Mouse (Mus musculus) forebrain, embryonic 12.5 days (tissue): ENCODE measurements around the gene Itsn2. TPM values are rescaled to one million over a fixed set of nuclear protein-coding genes. Genes with fewer than 3 reads are reported as not detected.
"Not testable (repeated sequence)": the region's sequence is repeated elsewhere in the genome, so short reads cannot be mapped to it uniquely, and the experiment has no call there.

ENCODE experiments used
- ATAC-seq: fragments of 200-750 bp; cut with Nextera tagmentation; 2 replicates; pipeline ENCODE4 v1.8.0; 2017; ENCODE audit warnings: moderate TSS enrichment; ENCODE audit not compliant: low FRiP score
- H3K27ac ChIP-seq: fragments of 300-500 bp; sonication (generic); 2 replicates; pipeline ENCODE4 v1.5.1; 2016; ENCODE audit warnings: mild to moderate bottlenecking
- H3K27me3 ChIP-seq: fragments of 300-500 bp; sonication (generic); 2 replicates; pipeline ENCODE4 v1.6.1; 2016; ENCODE audit warnings: mild to moderate bottlenecking
- H3K36me3 ChIP-seq: fragments of 300-500 bp; sonication (generic); replicated peaks from 2 replicates; pipeline ENCODE4 v1.6.1; 2016; ENCODE audit warnings: mild to moderate bottlenecking
- H3K4me1 ChIP-seq: fragments of 300-500 bp; sonication (generic); 2 replicates; pipeline ENCODE4 v1.6.1; 2016
- H3K4me2 ChIP-seq: fragments of 300-500 bp; sonication (generic); 2 replicates; pipeline ENCODE4 v1.6.1; 2016; ENCODE audit warnings: mild to moderate bottlenecking, moderate library complexity
- H3K4me3 ChIP-seq: fragments of 300-500 bp; sonication (generic); replicated peaks from 2 replicates; pipeline ENCODE4 v1.5.1; 2016; ENCODE audit warnings: mild to moderate bottlenecking
- H3K9ac ChIP-seq: fragments of 300-500 bp; sonication (generic); 2 replicates; pipeline ENCODE4 v1.6.1; 2016; ENCODE audit warnings: mild to moderate bottlenecking
- H3K9me3 ChIP-seq: fragments of 300-500 bp; sonication (generic); 2 replicates; pipeline ENCODE4 v1.6.1; 2016
- WGBS: fragments of 180-500 bp; shearing (Covaris S2); methylation state at CpG from one replicate; pipeline ENCODE4 v1.1.7; 2016; 5-methylcytosine and 5-hydroxymethylcytosine counted together
- polyA plus RNA-seq: library from polyadenylated mRNA; unstranded; fragments of >200 nt; fragmentation: Nextera tagmentation; extraction: Ambion mirVana; gene quantifications from 2 replicates; pipeline ENCODE4 v1.2.1, GENCODE M21; 2016

The Itsn2 gene
- polyA plus RNA-seq, 1 experiment from 2014 or later = 17.9 TPM

GRCm38 (mm10) chr12:4689341-4689740 is 96.9 kb downstream of the Itsn2 start:
- Histone ChIP-seq H3K27ac (no peak overlapping the region), H3K4me2 (no peak overlapping the region), H3K36me3 (no peaks in the 10 kb centered on the region), H3K9ac (no peak overlapping the region), H3K4me1 (no peaks in the 10 kb centered on the region), H3K27me3 (no peaks in the 10 kb centered on the region), H3K4me3 (no peak overlapping the region), H3K9me3 (no peaks in the 10 kb centered on the region)
- WGBS = 96% methylated on average over 14 of the region's 14 CpGs
- ATAC-seq = no peak

- Histone ChIP-seq H3K27ac (no peak overlapping the region), H3K4me3 (no peak overlapping the region), H3K27me3 (no peaks in the 10 kb centered on the region), H3K4me2 (no peak overlapping the region), H3K36me3 (no peaks in the 10 kb centered on the region), H3K4me1 (no peaks in the 10 kb centered on the region), H3K9ac (no peak overlapping the region), H3K9me3 (no peaks in the 10 kb centered on the region)
- 92% methylated on average over 3 of the region's 3 CpGs for WGBS
- no peak for ATAC-seq
Observed at GRCm38 (mm10) chr12:4691193-4691592, 98.8 kb downstream of the Itsn2 start.

GRCm38 (mm10) chr12:4694534-4694933 is 102.1 kb downstream of the Itsn2 start:
- H3K9me3 ChIP-seq = no peaks in the 10 kb centered on the region
- H3K27me3 ChIP-seq = no peaks in the 10 kb centered on the region
- 90% methylated on average over 1 of the region's 1 CpGs for WGBS
- H3K4me1 ChIP-seq = no peaks in the 10 kb centered on the region; the same call in 1 of the 2 replicates
- H3K4me3 ChIP-seq = no peak overlapping the region
- peaks cover 3% of the 10 kb centered on the region for H3K36me3 ChIP-seq
- no peak for ATAC-seq
- H3K27ac ChIP-seq = no peak overlapping the region
- H3K4me2 ChIP-seq = no peak overlapping the region
- no peak overlapping the region for H3K9ac ChIP-seq

GRCm38 (mm10) chr12:4705626-4706025 is 113.2 kb downstream of the Itsn2 start:
- 78% methylated on average over 6 of the region's 6 CpGs for WGBS
- not testable (repeated sequence) for H3K4me1 ChIP-seq, H3K9me3 ChIP-seq, H3K4me3 ChIP-seq, H3K27me3 ChIP-seq, H3K4me2 ChIP-seq, H3K27ac ChIP-seq, H3K9ac ChIP-seq, ATAC-seq
- H3K36me3 ChIP-seq = peaks cover 27% of the 10 kb centered on the region; the same call in 1 of the 2 replicates

- no peak overlapping the region for H3K4me2 ChIP-seq
- H3K27ac ChIP-seq = no peak overlapping the region
- no peak overlapping the region for H3K9ac ChIP-seq
- H3K4me3 ChIP-seq = no peak overlapping the region
- H3K27me3 ChIP-seq = no peaks in the 10 kb centered on the region
- no peak for ATAC-seq
- H3K36me3 ChIP-seq = peaks cover 23% of the 10 kb centered on the region; the same call in 1 of the 2 replicates
- no peaks in the 10 kb centered on the region for H3K4me1 ChIP-seq
- H3K9me3 ChIP-seq = no peaks in the 10 kb centered on the region
- 88% methylated on average over 5 of the region's 5 CpGs for WGBS
Observed at GRCm38 (mm10) chr12:4706175-4706574, 113.7 kb downstream of the Itsn2 start.

GRCm38 (mm10) chr12:4706901-4707300 is 114.5 kb downstream of the Itsn2 start:
- WGBS = 90% methylated on average over 10 of the region's 10 CpGs
- Histone ChIP-seq H3K9me3 (no peaks in the 10 kb centered on the region), H3K36me3 (peaks cover 20% of the 10 kb centered on the region; the same call in 1 of the 2 replicates), H3K4me1 (no peaks in the 10 kb centered on the region), H3K4me3 (no peak overlapping the region), H3K4me2 (no peak overlapping the region), H3K9ac (no peak overlapping the region), H3K27ac (no peak overlapping the region), H3K27me3 (no peaks in the 10 kb centered on the region)
- ATAC-seq = no peak

GRCm38 (mm10) chr12:4707488-4708017 is 115.1 kb downstream of the Itsn2 start:
- WGBS = 95% methylated on average over 14 of the region's 14 CpGs
- H3K4me3 ChIP-seq = no peak overlapping the region

GRCm38 (mm10) chr12:4708296-4708695 is 115.9 kb downstream of the Itsn2 start:
- Histone ChIP-seq H3K36me3 (peaks cover 31% of the 10 kb centered on the region; the same call in 1 of the 2 replicates), H3K27ac (no peak overlapping the region), H3K4me3 (no peak overlapping the region), H3K4me1 (no peaks in the 10 kb centered on the region), H3K9me3 (no peaks in the 10 kb centered on the region), H3K9ac (no peak overlapping the region), H3K27me3 (no peaks in the 10 kb centered on the region), H3K4me2 (no peak overlapping the region)
- ATAC-seq = no peak
- WGBS = 93% methylated on average over 4 of the region's 4 CpGs

More at GRCm38 (mm10) chr12:4707488-4708017, 115.1 kb downstream of the Itsn2 start:
- Histone ChIP-seq H3K9me3 (no peaks in the 10 kb centered on the region), H3K4me2 (no peak overlapping the region), H3K9ac (no peak overlapping the region), H3K27ac (no peak overlapping the region), H3K36me3 (peaks cover 26% of the 10 kb centered on the region; the same call in 1 of the 2 replicates), H3K4me1 (no peaks in the 10 kb centered on the region), H3K27me3 (no peaks in the 10 kb centered on the region)
- ATAC-seq = no peak

- peak; percentile 49; the same call in 1 of the 2 replicates for ATAC-seq
- Histone ChIP-seq H3K9me3 (no peaks in the 10 kb centered on the region), H3K27me3 (no peaks in the 10 kb centered on the region), H3K36me3 (peaks cover 32% of the 10 kb centered on the region; the same call in 1 of the 2 replicates), H3K4me3 (no peak overlapping the region), H3K4me2 (no peak overlapping the region), H3K27ac (no peak overlapping the region), H3K4me1 (no peaks in the 10 kb centered on the region), H3K9ac (no peak overlapping the region)
- 73% methylated on average over 8 of the region's 8 CpGs for WGBS
Observed at GRCm38 (mm10) chr12:4708881-4709604, 116.6 kb downstream of the Itsn2 start.

GRCm38 (mm10) chr12:4709926-4710325 is 117.5 kb downstream of the Itsn2 start:
- H3K9ac ChIP-seq = no peak overlapping the region
- WGBS = 83% methylated on average over 7 of the region's 7 CpGs

GRCm38 (mm10) chr12:4713361-4713760 is 120.9 kb downstream of the Itsn2 start:
- Histone ChIP-seq H3K4me3 (no peak overlapping the region), H3K27ac (no peak overlapping the region), H3K4me2 (no peak overlapping the region), H3K9me3 (no peaks in the 10 kb centered on the region), H3K36me3 (peaks cover 26% of the 10 kb centered on the region; the same call in 1 of the 2 replicates), H3K4me1 (peaks cover 5% of the 10 kb centered on the region), H3K9ac (no peak overlapping the region), H3K27me3 (no peaks in the 10 kb centered on the region)
- no peak for ATAC-seq
- 89% methylated on average over 4 of the region's 4 CpGs for WGBS

More at GRCm38 (mm10) chr12:4709926-4710325, 117.5 kb downstream of the Itsn2 start:
- Histone ChIP-seq H3K4me2 (no peak overlapping the region), H3K27ac (no peak overlapping the region), H3K4me1 (no peaks in the 10 kb centered on the region), H3K4me3 (no peak overlapping the region), H3K27me3 (no peaks in the 10 kb centered on the region), H3K36me3 (peaks cover 32% of the 10 kb centered on the region; the same call in 1 of the 2 replicates), H3K9me3 (no peaks in the 10 kb centered on the region)
- no peak for ATAC-seq

GRCm38 (mm10) chr12:4715606-4716005 is 123.2 kb downstream of the Itsn2 start:
- H3K4me2 ChIP-seq = no peak overlapping the region
- peaks cover 17% of the 10 kb centered on the region; the same call in 1 of the 2 replicates for H3K36me3 ChIP-seq
- no peaks in the 10 kb centered on the region for H3K27me3 ChIP-seq
- no peak for ATAC-seq
- peaks cover 5% of the 10 kb centered on the region for H3K4me1 ChIP-seq
- no peak overlapping the region for H3K9ac ChIP-seq
- WGBS = 91% methylated on average over 10 of the region's 10 CpGs
- H3K4me3 ChIP-seq = no peak overlapping the region
- no peaks in the 10 kb centered on the region for H3K9me3 ChIP-seq
- H3K27ac ChIP-seq = no peak overlapping the region
